Mouse (Mus musculus) thymus, adult 2 months (tissue): ENCODE measurements around the gene Per1. TPM values are rescaled to one million over a fixed set of nuclear protein-coding genes. Genes with fewer than 3 reads are reported as not detected.
"Not testable (repeated sequence)": the region's sequence is repeated elsewhere in the genome, so short reads cannot be mapped to it uniquely, and the experiment has no call there.

Source experiments
- DNase-seq: peaks from one replicate; pipeline ENCODE4 v3.0.0; 2021
- H3K27ac ChIP-seq: fragments of 200-500 bp; 2 replicates; pipeline ENCODE4 v1.5.1; 2012; ENCODE audit warnings: low read length, control low read depth; ENCODE audit not compliant: control insufficient read depth, insufficient read depth
- H3K27me3 ChIP-seq: fragments of 200-500 bp; 2 replicates; pipeline ENCODE4 v1.6.1; 2012; ENCODE audit warnings: mild to moderate bottlenecking, low read length, moderate library complexity, mixed read lengths; ENCODE audit not compliant: control insufficient read depth, insufficient read depth
- H3K36me3 ChIP-seq: fragments of 200-500 bp; 2 replicates; pipeline ENCODE4 v1.6.1; 2012; ENCODE audit warnings: mild to moderate bottlenecking, low read length, moderate library complexity; ENCODE audit not compliant: control insufficient read depth, insufficient read depth
- H3K4me1 ChIP-seq: fragments of 200-500 bp; replicated peaks from 2 replicates; pipeline ENCODE4 v1.6.1; 2012; ENCODE audit warnings: low read length; ENCODE audit not compliant: control insufficient read depth, insufficient read depth
- H3K4me3 ChIP-seq: fragments of 200-500 bp; 2 replicates; pipeline ENCODE4 v1.5.1; 2012; ENCODE audit warnings: mild to moderate bottlenecking, low read length, control low read depth, moderate library complexity; ENCODE audit not compliant: control insufficient read depth, insufficient read depth
- CTCF ChIP-seq: fragments of 200-500 bp; IDR thresholded peaks from 2 replicates; pipeline ENCODE4 v1.5.1; 2012; ENCODE audit warnings: mild to moderate bottlenecking, control low read depth, low read length, moderate library complexity, borderline replicate concordance; ENCODE audit not compliant: control insufficient read depth, poor library complexity, insufficient read depth; ENCODE audit errors: extremely low read depth
- POLR2A ChIP-seq: fragments of 200-500 bp; IDR thresholded peaks from 2 replicates; pipeline ENCODE4 v1.6.1; 2012; ENCODE audit warnings: mild to moderate bottlenecking, low read length, control low read depth, moderate library complexity; ENCODE audit not compliant: control insufficient read depth, poor library complexity, insufficient read depth; ENCODE audit errors: extremely low read depth
- WGBS: fragments of 180-500 bp; shearing (Covaris S2); methylation state at CpG from one replicate; pipeline ENCODE4 v1.1.7; 2018; 5-methylcytosine and 5-hydroxymethylcytosine counted together
- polyA plus RNA-seq: library from polyadenylated mRNA; depleted of rRNA; stranded (reverse); fragments of >200 nt; gene quantifications from 2 replicates; pipeline ENCODE4 v1.2.3, GENCODE M21; 2012

Per1 gene
- polyA plus RNA-seq, 1 experiment, result 28.0 TPM

GRCm38 (mm10) chr11:69091566-69092385, 3.2 kb upstream of the Per1 start:
- peaks cover 5% of the 10 kb centered on the region for H3K36me3 ChIP-seq
- H3K27ac ChIP-seq, result no peak overlapping the region
- no peak overlapping the region for H3K4me3 ChIP-seq
- DNase-seq, result no peak
- H3K4me1 ChIP-seq, result peaks cover 29% of the 10 kb centered on the region
- TF ChIP-seq CTCF (no peak), POLR2A (no peak)
- 76% methylated on average over 7 of the region's 7 CpGs for WGBS
- H3K27me3 ChIP-seq, result no peaks in the 10 kb centered on the region

GRCm38 (mm10) chr11:69092386-69092751, 2.6 kb upstream of the Per1 start:
- WGBS, result 2% methylated on average over 3 of the region's 3 CpGs
- TF ChIP-seq POLR2A (no peak), CTCF (peak; percentile 73; the same call in 1 of the 2 replicates)
- Histone ChIP-seq H3K27ac (no peak overlapping the region), H3K4me1 (peaks cover 35% of the 10 kb centered on the region), H3K4me3 (no peak overlapping the region), H3K27me3 (no peaks in the 10 kb centered on the region), H3K36me3 (peaks cover 5% of the 10 kb centered on the region)
- peak; percentile 91 for DNase-seq

- no peak for DNase-seq
- Histone ChIP-seq H3K4me1 (peaks cover 39% of the 10 kb centered on the region), H3K27me3 (no peaks in the 10 kb centered on the region), H3K27ac (no peak overlapping the region), H3K36me3 (peaks cover 5% of the 10 kb centered on the region), H3K4me3 (no peak overlapping the region)
- TF ChIP-seq CTCF (no peak), POLR2A (no peak)
- 85% methylated on average over 4 of the region's 4 CpGs for WGBS
These were observed 2.1 kb upstream of the Per1 start for GRCm38 (mm10) chr11:69092871-69093270.

- 96% methylated on average over 7 of the region's 7 CpGs for WGBS
- not testable (repeated sequence) for DNase-seq, H3K36me3 ChIP-seq, H3K27me3 ChIP-seq, H3K4me3 ChIP-seq, H3K27ac ChIP-seq
- peaks cover 46% of the 10 kb centered on the region for H3K4me1 ChIP-seq
These were observed 1.2 kb upstream of the Per1 start for GRCm38 (mm10) chr11:69093856-69094255.

- peaks cover 50% of the 10 kb centered on the region for H3K4me1 ChIP-seq
- peak overlapping the region; percentile 90 for H3K27ac ChIP-seq
- H3K36me3 ChIP-seq, result no peaks in the 10 kb centered on the region
- TF ChIP-seq POLR2A, result no peak
- peak overlapping the region; percentile 51 for H3K4me3 ChIP-seq
- no peaks in the 10 kb centered on the region for H3K27me3 ChIP-seq
- 2% methylated on average over 27 of the region's 27 CpGs for WGBS
- DNase-seq, result peak; percentile 49
These were observed 654 bp downstream of the Per1 start for GRCm38 (mm10) chr11:69095511-69096231.

- no peaks in the 10 kb centered on the region for H3K27me3 ChIP-seq
- WGBS, result 20% methylated on average over 9 of the region's 9 CpGs
- DNase-seq, result no peak
These were observed 1.5 kb downstream of the Per1 start for GRCm38 (mm10) chr11:69096360-69096986.

More at GRCm38 (mm10) chr11:69096360-69096986, 1.5 kb downstream of the Per1 start:
- Histone ChIP-seq H3K4me3 (peak overlapping the region; percentile 43), H3K36me3 (peaks cover 3% of the 10 kb centered on the region; the same call in 1 of the 2 replicates), H3K4me1 (peaks cover 52% of the 10 kb centered on the region), H3K27ac (peak overlapping the region; percentile 49; the same call in 1 of the 2 replicates)
- TF ChIP-seq POLR2A, result no peak
- no peak for TF ChIP-seq CTCF
